Mouse (Mus musculus): ENCODE data around the gene Smarca5. TPM values are rescaled to one million over a fixed set of nuclear protein-coding genes. Genes with fewer than 3 reads are reported as not detected.

Smarca5 gene
- polyA plus RNA-seq, 1 experiment from 2014 or later: 69.2 TPM

- ATAC-seq (no peak), DNase-seq (ENCODE audit: low read depth, low spot score) (no peak)
- ChIA-PET POLR2A (no interaction called here), CTCF (no interaction called here)
- in situ Hi-C loops (cut with MboI; ENCODE audit: low pct_unique_long_range_greater_than_20kb): no loop called here
- TF ChIP-seq CTCF (IDR thresholded peaks at IDR 0.05): no peak
- H3K27me3 ChIP-seq: peaks cover 5% of the 10 kb centered on the region
These were observed 69.9 kb downstream of the Smarca5 start for GRCm38 (mm10) chr8:80669277-80669901.

DNA sequence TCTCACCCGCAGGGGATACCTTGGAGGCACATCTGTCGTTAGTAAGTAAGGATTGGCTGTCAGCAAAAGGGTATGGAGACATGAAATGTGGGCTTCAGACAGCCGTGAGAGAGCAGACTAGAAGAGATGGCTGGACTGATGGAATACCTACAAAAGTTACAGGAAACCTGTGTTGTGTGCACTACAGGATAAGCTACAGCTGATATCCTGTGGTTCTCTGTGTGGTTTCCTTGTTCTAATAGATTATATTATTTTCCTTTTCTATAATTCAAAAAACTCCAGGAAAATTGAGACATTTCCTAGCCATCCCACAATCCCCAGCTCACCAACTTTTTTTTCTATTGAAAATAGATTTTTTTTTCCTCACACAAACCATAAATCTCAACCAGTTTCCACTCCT lies 75.8 kb downstream of the Smarca5 start:
- CTCF ChIA-PET: no interaction called here
- in situ Hi-C loops (cut with MboI; ENCODE audit: low pct_unique_long_range_greater_than_20kb): no loop called here
- POLR2A ChIA-PET: no interaction called here
- ATAC-seq: no peak
- peaks cover 24% of the 10 kb centered on the region for H3K27me3 ChIP-seq
- no peak for DNase-seq (ENCODE audit: low read depth, low spot score)
- no peak for TF ChIP-seq CTCF (IDR thresholded peaks at IDR 0.05)

DNA sequence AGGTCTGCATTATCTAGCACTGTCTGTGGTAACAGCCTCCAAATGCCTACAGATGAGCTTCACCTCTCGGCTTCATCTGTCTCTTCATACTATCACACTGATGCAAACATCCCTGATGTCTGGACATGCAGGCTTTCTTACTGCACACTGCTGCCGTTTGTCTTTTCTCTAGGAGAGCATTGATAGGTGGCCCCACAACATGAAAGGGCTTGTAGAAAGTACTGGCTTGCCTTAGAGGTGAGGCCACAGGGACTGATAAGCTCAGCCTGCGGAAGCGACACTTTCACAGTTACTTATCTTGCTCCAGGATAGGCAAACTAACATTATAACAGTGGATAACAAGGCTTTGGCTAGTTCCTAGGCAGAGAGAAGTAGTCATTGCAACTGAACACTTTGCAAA lies 78.2 kb downstream of the Smarca5 start:
- in situ Hi-C loops (cut with MboI; ENCODE audit: low pct_unique_long_range_greater_than_20kb): no loop called here
- no peak for TF ChIP-seq CTCF (IDR thresholded peaks at IDR 0.05)
- ATAC-seq (no peak), DNase-seq (ENCODE audit: low read depth, low spot score) (no peak)
- ChIA-PET POLR2A (no interaction called here), CTCF (no interaction called here)
- H3K27me3 ChIP-seq: peaks cover 28% of the 10 kb centered on the region

DNA sequence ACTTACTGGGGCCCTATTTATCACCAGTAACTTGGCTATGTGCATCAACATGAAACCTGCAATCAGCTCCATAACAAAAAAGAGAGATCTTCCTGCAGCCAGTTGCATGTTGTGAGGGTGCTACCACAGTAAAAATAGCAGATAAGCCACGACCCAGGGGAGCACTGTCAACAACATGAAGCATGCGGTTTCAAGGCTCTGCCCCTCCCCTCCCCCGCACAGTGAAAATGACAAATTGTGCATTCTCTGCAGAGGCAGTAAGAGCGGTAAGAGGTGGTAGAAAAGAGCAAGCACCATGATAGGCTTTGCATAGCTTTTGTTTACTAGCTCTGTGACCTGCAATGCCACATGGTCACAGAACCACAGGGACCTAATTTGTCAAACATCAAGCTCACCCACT lies 81.7 kb downstream of the Smarca5 start:
- POLR2A ChIA-PET: no interaction called here
- ATAC-seq: no peak
- peaks cover 21% of the 10 kb centered on the region for H3K27me3 ChIP-seq
- no peak for TF ChIP-seq CTCF (IDR thresholded peaks at IDR 0.05)
- in situ Hi-C loops (cut with MboI; ENCODE audit: low pct_unique_long_range_greater_than_20kb): no loop called here
- CTCF ChIA-PET: no interaction called here
- DNase-seq (ENCODE audit: low read depth, low spot score): no peak

Other genes starting within 250 kb of the Smarca5 start
- not detected for gene Gypa, start 245.7 kb downstream of the Smarca5 start, polyA plus RNA-seq (2021)
- gene Frem3, start 128.4 kb downstream of the Smarca5 start, polyA plus RNA-seq (2021): not detected
- gene Gab1, start 141.0 kb upstream of the Smarca5 start, polyA plus RNA-seq (2021): 30.7 TPM